Mouse (Mus musculus): ENCODE measurements around the gene Lrrn1.

- TF ChIP-seq CTCF (IDR thresholded peaks at IDR 0.05; ENCODE audit: low read depth, low read length) (no peak), POLR2AphosphoS5 (IDR thresholded peaks at IDR 0.05; ENCODE audit: insufficient replicate concordance, low read depth, low read length) (no peak), GATA1 (IDR thresholded peaks at IDR 0.05; ENCODE audit: borderline replicate concordance, low read length) (no peak), GATA2 (IDR thresholded peaks at IDR 0.05; ENCODE audit: borderline replicate concordance, low read depth, low read length) (no peak), TAL1 (conservative IDR thresholded peaks at IDR 0.05; ENCODE audit: low read depth, low read length) (no peak)
Observed at GRCm38 (mm10) chr6:107557806-107558205, 28.2 kb downstream of the Lrrn1 start.
